Mouse (Mus musculus) liver, adult (tissue): ENCODE data around the gene Stim2.

Source experiments
- GATA4 ChIP-seq: IDR thresholded peaks from 2 replicates; pipeline ENCODE4 v1.6.1; 2014; ENCODE audit warnings: mild to moderate bottlenecking, low read length; ENCODE audit not compliant: insufficient replicate concordance

Stim2 gene

DNA sequence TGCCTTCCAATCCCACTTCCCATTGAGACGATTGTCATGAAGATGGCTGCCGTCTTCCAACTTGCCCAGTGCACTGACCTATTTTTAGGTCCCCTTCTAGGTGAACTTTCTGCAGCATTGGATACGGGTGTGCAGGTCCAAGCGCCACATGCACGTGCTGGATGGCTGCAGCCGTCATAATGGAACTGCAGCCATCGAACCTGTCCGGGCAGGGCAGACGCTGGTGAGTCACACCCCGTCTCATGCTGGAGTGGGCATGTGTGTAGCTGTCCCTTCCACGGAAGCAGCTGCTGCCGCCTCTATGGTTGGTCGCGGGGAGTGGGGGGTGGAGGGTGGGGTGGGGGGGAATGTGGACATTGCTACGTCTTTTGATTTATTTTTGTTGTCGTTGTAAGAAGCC is 21.8 kb upstream of the Stim2 start:
- no peak for TF ChIP-seq GATA4

- no peak for TF ChIP-seq GATA4
Measured at GRCm38 (mm10) chr5:53977060-53977459, 21.2 kb upstream of the Stim2 start.

DNA sequence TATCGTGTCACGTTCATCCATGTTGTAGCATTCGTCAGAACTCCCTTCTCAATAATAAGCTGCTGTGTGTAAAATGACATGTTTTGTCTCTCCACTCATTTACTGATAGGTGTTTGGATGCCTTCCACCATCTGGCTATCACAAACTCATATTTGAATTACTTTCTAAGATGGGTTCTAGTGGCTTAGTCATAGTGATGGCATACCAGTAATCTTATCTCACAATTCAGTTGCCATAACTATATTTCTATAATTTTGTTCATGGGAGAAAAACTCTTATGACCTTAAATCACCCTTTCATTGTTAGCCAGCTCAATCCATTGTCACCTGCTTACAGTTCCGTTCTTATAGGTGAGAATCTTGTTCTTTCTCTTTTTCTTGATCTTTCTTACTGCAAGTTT is 14.9 kb upstream of the Stim2 start:
- no peak for TF ChIP-seq GATA4

DNA sequence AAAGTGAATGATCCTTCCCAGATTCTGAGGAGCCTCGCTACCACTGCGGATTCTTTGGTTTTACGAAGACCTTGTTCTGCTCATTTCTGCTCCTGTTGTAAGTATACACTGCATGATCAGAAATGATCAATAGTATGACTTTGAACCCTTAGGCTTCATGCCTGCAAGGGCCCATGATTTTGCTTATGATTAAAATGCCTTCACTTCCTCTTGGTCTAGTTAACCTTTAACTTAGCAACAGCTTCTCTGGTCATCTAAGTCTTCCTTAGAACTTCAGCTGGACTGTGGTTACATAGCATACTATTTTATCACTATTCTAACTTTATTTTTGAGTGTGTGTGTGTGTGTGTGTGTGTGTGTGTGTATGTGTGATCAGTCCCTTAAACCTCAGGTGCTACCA is 12.7 kb upstream of the Stim2 start:
- TF ChIP-seq GATA4, result no peak

GRCm38 (mm10) chr5:53987496-53987895 is 10.8 kb upstream of the Stim2 start:
- no peak for TF ChIP-seq GATA4

DNA sequence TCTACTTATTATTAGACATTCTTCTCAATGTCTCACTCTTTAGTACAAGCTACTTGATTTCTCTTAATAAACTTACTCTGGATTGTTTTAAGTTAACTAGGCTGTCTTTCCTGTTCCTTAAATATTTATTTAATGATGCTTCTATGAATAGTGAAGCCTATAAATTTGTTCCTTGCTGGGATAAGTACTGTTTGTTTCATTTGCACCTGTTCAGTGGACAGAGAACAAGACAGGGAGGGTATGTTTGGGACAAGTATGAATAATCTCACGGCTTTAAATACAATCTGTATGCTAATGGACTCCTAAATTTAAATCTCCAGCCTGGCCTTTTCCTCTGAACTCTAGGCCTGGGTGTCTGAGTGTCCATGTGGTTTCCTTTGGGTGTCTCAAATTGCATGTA is 10.2 kb upstream of the Stim2 start:
- TF ChIP-seq GATA4, result no peak

DNA sequence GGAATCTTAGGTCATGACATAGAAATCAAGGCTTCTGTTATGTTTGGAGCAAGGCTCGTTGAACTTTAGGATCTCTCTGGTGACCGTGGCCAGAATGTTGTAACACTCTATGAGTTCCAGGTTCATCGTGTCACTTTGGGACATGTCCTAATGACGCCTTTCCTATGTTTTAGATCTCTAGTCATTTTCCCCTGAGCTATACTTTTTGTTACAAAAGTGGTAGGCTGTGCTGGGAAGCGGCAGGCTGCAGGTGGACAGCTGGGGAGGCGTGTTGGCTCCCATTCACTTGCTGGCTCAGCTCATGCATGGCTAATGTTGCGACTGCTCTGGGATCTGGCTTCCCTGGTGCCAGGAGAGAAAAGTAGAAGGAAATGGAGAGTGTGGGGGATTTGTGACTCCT is 5.7 kb upstream of the Stim2 start:
- TF ChIP-seq GATA4, result no peak

DNA sequence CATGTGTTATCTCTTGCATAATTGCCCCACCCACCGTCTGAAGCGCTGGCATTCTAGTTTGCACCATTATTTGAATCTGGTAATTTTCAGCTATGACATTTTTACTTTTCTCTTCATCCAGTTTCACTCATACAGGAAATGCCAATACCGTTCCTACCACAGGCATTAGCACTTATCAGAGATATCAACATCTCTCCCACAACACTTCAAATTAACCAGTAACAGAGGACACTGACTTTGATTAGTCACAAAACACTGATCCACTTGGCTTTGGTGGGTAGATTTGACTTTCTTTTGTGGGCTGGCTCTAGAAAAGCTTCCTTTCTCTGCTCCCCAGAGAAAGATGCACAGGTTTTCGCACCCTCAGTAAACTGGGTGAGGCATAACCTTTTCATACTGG is 3.7 kb upstream of the Stim2 start:
- TF ChIP-seq GATA4, result no peak

DNA sequence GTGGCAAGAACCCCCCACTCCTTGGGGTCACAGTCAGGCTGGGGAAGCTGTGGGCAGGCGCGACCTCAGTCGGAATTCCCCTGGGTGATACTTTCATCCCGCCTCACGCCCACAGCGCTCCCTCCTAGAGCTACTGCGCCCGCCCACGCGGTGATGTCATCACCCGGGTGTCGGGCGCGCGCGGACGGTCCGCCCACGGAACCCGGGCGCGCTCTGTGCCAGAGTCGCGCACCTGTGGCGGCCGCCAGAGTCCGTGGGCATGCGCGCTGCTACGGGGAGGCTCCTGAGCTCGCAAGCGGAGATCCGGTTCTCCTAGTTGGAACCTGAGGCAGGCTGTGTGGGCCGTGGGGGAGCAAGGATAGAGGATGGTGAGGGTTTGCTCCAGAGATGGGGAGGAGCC is 3.0 kb upstream of the Stim2 start:
- TF ChIP-seq GATA4, result no peak; the same call in 1 of the 2 replicates

DNA sequence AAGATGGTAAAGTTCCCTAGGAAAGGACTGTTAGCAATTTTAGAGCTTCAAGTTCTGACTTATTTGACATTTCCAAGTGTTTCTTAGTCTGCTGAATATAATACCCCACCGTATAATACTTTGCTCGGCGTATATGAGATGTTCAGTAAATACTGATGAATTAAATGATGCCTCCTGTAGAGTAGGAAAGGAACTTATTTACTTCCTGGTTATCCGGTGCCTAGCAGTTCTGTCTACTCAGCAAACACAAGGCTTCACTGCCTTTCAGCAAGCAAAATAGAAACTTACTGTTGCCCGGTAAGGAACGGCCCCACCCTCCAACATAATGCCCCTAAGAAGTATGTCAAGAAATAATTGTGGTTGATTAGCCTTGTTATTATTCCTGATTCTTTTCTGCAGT is 1.5 kb upstream of the Stim2 start:
- TF ChIP-seq GATA4, result no peak

- no peak for TF ChIP-seq GATA4
Measured at GRCm38 (mm10) chr5:53998743-53999460, 603 bp downstream of the Stim2 start.

- TF ChIP-seq GATA4, result no peak
Measured at GRCm38 (mm10) chr5:53999461-53999770, 1.1 kb downstream of the Stim2 start.

GRCm38 (mm10) chr5:53999831-54000230 is 1.5 kb downstream of the Stim2 start:
- no peak for TF ChIP-seq GATA4

GRCm38 (mm10) chr5:54001021-54001420 is 2.7 kb downstream of the Stim2 start:
- TF ChIP-seq GATA4, result no peak

DNA sequence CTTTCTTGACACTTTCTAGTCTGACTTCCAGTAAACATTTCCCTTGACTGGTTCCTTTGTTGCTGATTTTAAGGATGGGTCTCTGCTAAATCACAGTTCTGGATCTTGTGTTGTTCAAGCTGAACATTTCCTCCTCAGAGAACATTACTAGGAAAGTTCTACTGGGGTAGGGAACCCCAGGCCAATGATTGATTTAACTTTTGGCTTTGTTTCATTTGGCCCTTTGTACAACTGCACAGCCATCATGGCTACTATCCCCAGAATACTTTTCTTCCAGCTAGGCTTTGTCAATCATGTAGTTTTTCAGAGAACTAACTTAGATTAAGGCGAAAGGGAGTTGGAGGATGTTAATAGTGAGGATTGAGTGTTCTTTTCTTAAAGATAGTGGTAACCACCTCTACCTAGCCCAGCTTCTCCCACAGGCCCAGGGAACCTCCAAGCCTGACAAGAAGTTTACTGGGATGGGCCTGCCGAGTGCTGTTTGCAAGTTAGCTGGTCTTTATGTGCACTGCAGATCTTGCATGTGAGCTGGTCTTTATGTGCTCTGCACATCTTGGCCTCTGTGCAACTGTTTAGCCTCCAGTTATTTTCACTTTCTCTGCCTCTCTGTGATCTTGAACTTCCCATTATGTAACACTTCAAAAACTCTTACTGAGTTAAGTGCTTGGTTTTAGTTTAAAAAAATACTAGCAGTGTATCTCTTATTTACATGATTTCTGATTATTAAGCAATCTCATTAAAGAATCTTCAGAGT is 7.0 kb downstream of the Stim2 start:
- TF ChIP-seq GATA4, result no peak

DNA sequence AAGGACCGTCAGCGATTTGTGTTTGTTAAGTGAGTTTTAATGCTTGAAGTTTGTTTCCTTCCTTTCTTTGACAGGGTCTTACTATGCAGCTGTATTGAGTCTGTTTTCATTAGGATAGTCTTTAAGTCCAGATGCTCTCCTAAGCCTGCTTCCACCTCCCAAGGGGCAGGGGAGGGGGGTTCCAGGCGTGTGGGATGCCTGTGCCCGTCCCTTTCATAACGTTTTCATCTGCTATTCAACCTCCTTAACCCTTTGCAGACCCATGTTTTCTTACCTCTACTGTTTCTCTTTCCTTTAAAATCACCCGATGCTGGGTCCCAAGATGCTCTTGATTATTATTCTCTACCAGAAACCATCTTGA is 7.5 kb downstream of the Stim2 start:
- TF ChIP-seq GATA4, result no peak

- TF ChIP-seq GATA4, result no peak
Measured at GRCm38 (mm10) chr5:54006845-54007244, 8.5 kb downstream of the Stim2 start.
